Mouse (Mus musculus) lung, postnatal 0 days (tissue): ENCODE data around the gene Klf17. TPM values are rescaled to one million over a fixed set of nuclear protein-coding genes. Genes with fewer than 3 reads are reported as not detected.
A peak's percentile ranks its signal among the peaks of the same experiment; 100 is the strongest.

Source experiments
- ATAC-seq: fragments of 200-750 bp; cut with Nextera tagmentation; 2 replicates; pipeline ENCODE4 v1.8.0; 2017; ENCODE audit warnings: moderate library complexity
- DNase-seq: peaks from one replicate; pipeline ENCODE4 v3.0.0-alpha.2; 2016; ENCODE audit warnings: low spot score
- H3K27ac ChIP-seq: fragments of 300-500 bp; sonication (generic); 2 replicates; pipeline ENCODE4 v1.5.1; 2014; ENCODE audit warnings: antibody characterized with exemption, mild to moderate bottlenecking, low read length, mixed read lengths
- H3K27me3 ChIP-seq: fragments of 300-500 bp; sonication (generic); replicated peaks from 2 replicates; pipeline ENCODE4 v1.6.1; 2014; ENCODE audit warnings: low read length, mixed read lengths; ENCODE audit not compliant: insufficient read depth
- H3K36me3 ChIP-seq: fragments of 300-500 bp; sonication (generic); 2 replicates; pipeline ENCODE4 v1.6.1; 2014; ENCODE audit warnings: low read length, mixed read lengths; ENCODE audit not compliant: insufficient read depth
- H3K4me1 ChIP-seq: fragments of 300-500 bp; sonication (generic); 2 replicates; pipeline ENCODE4 v1.6.1; 2014; ENCODE audit warnings: antibody characterized with exemption, low read depth, low read length, mixed read lengths; ENCODE audit not compliant: insufficient read depth
- H3K4me2 ChIP-seq: fragments of 300-500 bp; sonication (generic); replicated peaks from 2 replicates; pipeline ENCODE4 v1.6.1; 2014; ENCODE audit warnings: low read depth, mild to moderate bottlenecking, low read length, moderate library complexity, mixed read lengths
- H3K4me3 ChIP-seq: fragments of 300-500 bp; sonication (generic); 2 replicates; pipeline ENCODE4 v1.5.1; 2014; ENCODE audit warnings: low read depth, low read length
- H3K9ac ChIP-seq: fragments of 300-500 bp; sonication (generic); replicated peaks from 2 replicates; pipeline ENCODE4 v1.6.1; 2014; ENCODE audit warnings: low read depth, mild to moderate bottlenecking
- H3K9me3 ChIP-seq: fragments of 300-500 bp; sonication (generic); 2 replicates; pipeline ENCODE4 v1.6.1; 2016; ENCODE audit warnings: low read length, mixed read lengths
- CTCF ChIP-seq: IDR thresholded peaks from 2 replicates; pipeline ENCODE4 v1.5.1; 2016; ENCODE audit warnings: antibody characterized with exemption, mild to moderate bottlenecking
- EP300 ChIP-seq: IDR thresholded peaks from 2 replicates; pipeline ENCODE4 v1.6.1; 2016; ENCODE audit warnings: antibody characterized with exemption, mild to moderate bottlenecking, control low read depth
- WGBS: fragments of 180-500 bp; shearing (Covaris S2); extraction: QIAGEN DNeasy Blood & Tissue Kit; methylation state at CpG from one replicate; pipeline ENCODE4 v1.1.7; 2014; 5-methylcytosine and 5-hydroxymethylcytosine counted together
- polyA plus RNA-seq: library from polyadenylated mRNA; unstranded; fragments of >200 nt; fragmentation: Nextera tagmentation; extraction: Ambion mirVana; gene quantifications from 2 replicates; pipeline ENCODE4 v1.2.1, GENCODE M21; 2015

The Klf17 gene
- polyA plus RNA-seq: not detected in 2 replicates

GRCm38 (mm10) chr4:117765416-117765815 is at the start of gene Klf17:
Klf17 (minus strand) TSS chr4:117765648.
- Histone ChIP-seq H3K4me2 (no peak within 1 kb of the TSS), H3K4me3 (no peak within 1 kb of the TSS), H3K9me3 (no peaks in the 10 kb centered on the region), H3K4me1 (no peaks in the 10 kb centered on the region), H3K27ac (no peak within 1 kb of the TSS), H3K9ac (no peak within 1 kb of the TSS), H3K27me3 (no peaks in the 10 kb centered on the region), H3K36me3 (no peaks in the 10 kb centered on the region)
- TF ChIP-seq EP300 (no peak), CTCF (no peak)
- DNase-seq (no peak), ATAC-seq (no peak)
- WGBS: 74% methylated on average over 11 of the region's 12 CpGs

- no peak overlapping the region for H3K4me2 ChIP-seq
- no peaks in the 10 kb centered on the region for H3K4me1 ChIP-seq
- no peak overlapping the region for H3K27ac ChIP-seq
- no peak overlapping the region for H3K9ac ChIP-seq
- no peak overlapping the region for H3K4me3 ChIP-seq
- H3K36me3 ChIP-seq: no peaks in the 10 kb centered on the region
- peak; percentile 75 for ATAC-seq
- DNase-seq: peak; percentile 32
- no peak for TF ChIP-seq CTCF
- TF ChIP-seq EP300: no peak
- H3K27me3 ChIP-seq: no peaks in the 10 kb centered on the region
- no peaks in the 10 kb centered on the region for H3K9me3 ChIP-seq
- 41% methylated on average over 4 of the region's 4 CpGs for WGBS
Observed at GRCm38 (mm10) chr4:117814333-117814732, 48.9 kb upstream of the Klf17 start.

- H3K4me1 ChIP-seq: no peaks in the 10 kb centered on the region
- TF ChIP-seq CTCF: no peak
- no peak for TF ChIP-seq EP300
- H3K27ac ChIP-seq: peak overlapping the region; percentile 62; the same call in 1 of the 2 replicates
- H3K4me3 ChIP-seq: no peak overlapping the region
- WGBS: 35% methylated on average over 9 of the region's 9 CpGs
- H3K36me3 ChIP-seq: no peaks in the 10 kb centered on the region
- peak; percentile 60 for DNase-seq
- H3K9me3 ChIP-seq: no peaks in the 10 kb centered on the region
- no peak overlapping the region for H3K9ac ChIP-seq
- H3K27me3 ChIP-seq: no peaks in the 10 kb centered on the region
- no peak overlapping the region for H3K4me2 ChIP-seq
- ATAC-seq: peak; percentile 80
Observed at GRCm38 (mm10) chr4:117813591-117814192, 48.2 kb upstream of the Klf17 start.

- Histone ChIP-seq H3K27ac (no peak overlapping the region), H3K36me3 (no peaks in the 10 kb centered on the region), H3K9ac (no peak overlapping the region), H3K9me3 (no peaks in the 10 kb centered on the region), H3K4me2 (no peak overlapping the region), H3K4me1 (no peaks in the 10 kb centered on the region), H3K27me3 (no peaks in the 10 kb centered on the region), H3K4me3 (no peak overlapping the region)
- peak; percentile 19 for DNase-seq
- ATAC-seq: no peak
- TF ChIP-seq EP300: no peak
- TF ChIP-seq CTCF: peak; percentile 48
- WGBS: 40% methylated on average over 2 of the region's 2 CpGs
Observed at GRCm38 (mm10) chr4:117810933-117811332, 45.5 kb upstream of the Klf17 start.

- H3K36me3 ChIP-seq: no peaks in the 10 kb centered on the region
- H3K27ac ChIP-seq: no peak overlapping the region
- DNase-seq (peak; percentile 49), ATAC-seq (0 out of 2 replicates have a peak, but pooled peaks have one; percentile 25)
- TF ChIP-seq EP300 (no peak), CTCF (no peak)
- no peaks in the 10 kb centered on the region for H3K27me3 ChIP-seq
- no peaks in the 10 kb centered on the region for H3K4me1 ChIP-seq
- H3K9ac ChIP-seq: no peak overlapping the region
- WGBS: 27% methylated on average over 5 of the region's 5 CpGs
- H3K9me3 ChIP-seq: no peaks in the 10 kb centered on the region
- H3K4me3 ChIP-seq: no peak overlapping the region
- H3K4me2 ChIP-seq: no peak overlapping the region
Observed at GRCm38 (mm10) chr4:117806992-117807391, 41.5 kb upstream of the Klf17 start.

GRCm38 (mm10) chr4:117799904-117800303 is 34.5 kb upstream of the Klf17 start:
- DNase-seq (no peak), ATAC-seq (no peak)
- WGBS: 78% methylated on average over 6 of the region's 6 CpGs
- Histone ChIP-seq H3K9me3 (no peaks in the 10 kb centered on the region), H3K27me3 (no peaks in the 10 kb centered on the region), H3K36me3 (no peaks in the 10 kb centered on the region), H3K4me3 (no peak overlapping the region), H3K27ac (no peak overlapping the region), H3K9ac (no peak overlapping the region), H3K4me1 (no peaks in the 10 kb centered on the region), H3K4me2 (no peak overlapping the region)
- TF ChIP-seq EP300 (no peak), CTCF (peak; percentile 30)
